Mouse (Mus musculus): Measurements from ENCODE around the gene Nr2c2. TPM values are rescaled to one million over a fixed set of nuclear protein-coding genes. Genes with fewer than 3 reads are reported as not detected.

Gene Nr2c2
- polyA plus RNA-seq, 1 experiment = 14.3 TPM

DNA sequence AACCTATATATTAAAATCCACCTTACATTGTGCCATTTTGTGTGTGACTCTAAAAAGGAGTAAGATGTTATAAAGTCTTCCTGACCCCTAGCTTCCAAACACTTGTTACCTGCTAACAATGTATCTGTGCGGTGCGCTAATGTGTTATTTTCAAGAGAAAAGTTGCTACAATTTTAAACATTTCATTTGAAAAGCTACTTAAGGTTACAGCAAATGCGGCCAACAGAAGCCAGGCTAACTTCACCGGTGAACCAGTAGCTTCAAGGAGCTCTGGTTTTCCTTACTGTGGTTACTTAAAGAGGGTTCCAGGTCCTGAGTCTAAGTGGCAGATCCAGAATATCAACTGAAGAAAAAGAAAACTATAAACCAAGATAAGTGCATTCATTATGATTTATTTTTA lies 1.2 kb upstream of the Nr2c2 start:
- Histone ChIP-seq H3K27me3 (ENCODE audit: control insufficient read depth, insufficient read depth, low read length) (no peaks in the 10 kb centered on the region), H3K36me3 (ENCODE audit: control insufficient read depth, insufficient read depth, low read length) (no peaks in the 10 kb centered on the region), H3K4me3 (ENCODE audit: extremely low read depth, insufficient read depth, insufficient read length) (no peak overlapping the region), H3K4me1 (ENCODE audit: control insufficient read depth, insufficient read depth, insufficient read length) (peaks cover 7% of the 10 kb centered on the region), H3K27ac (ENCODE audit: insufficient read depth, low read length) (no peak overlapping the region)
- no peak for TF ChIP-seq CTCF (IDR thresholded peaks at IDR 0.05; ENCODE audit: extremely low read depth, insufficient read depth, insufficient read length, insufficient replicate concordance)
- 95% methylated on average over 4 of the region's 4 CpGs for WGBS
- DNase-seq (ENCODE audit: low read depth in 1 of 2, low spot score in 2 of 2) = no peak

DNA sequence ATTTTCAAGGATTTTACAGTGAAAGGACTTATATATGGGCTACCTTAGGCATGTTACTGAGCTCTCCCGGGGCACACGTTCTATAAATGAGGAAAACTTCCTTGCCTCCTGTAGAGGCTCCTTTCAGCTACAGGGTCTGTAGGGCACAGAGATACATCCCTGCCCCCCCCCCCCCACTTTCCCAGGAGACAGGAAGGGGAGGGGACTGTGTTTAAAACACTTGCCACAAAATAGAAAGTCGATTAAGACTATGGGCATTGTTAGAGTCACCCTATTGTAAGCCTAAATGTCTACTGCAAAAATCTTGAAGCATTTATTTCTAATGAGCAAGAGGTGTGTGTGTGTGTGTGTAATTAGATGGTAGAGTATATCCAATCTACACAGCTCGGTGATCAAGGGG lies 693 bp upstream of the Nr2c2 start:
- no peaks in the 10 kb centered on the region for H3K36me3 ChIP-seq (ENCODE audit: control insufficient read depth, insufficient read depth, low read length)
- peaks cover 7% of the 10 kb centered on the region for H3K4me1 ChIP-seq (ENCODE audit: control insufficient read depth, insufficient read depth, insufficient read length)
- peak overlapping the region; percentile 83 for H3K4me3 ChIP-seq (ENCODE audit: extremely low read depth, insufficient read depth, insufficient read length)
- WGBS = 6% methylated on average over 4 of the region's 4 CpGs
- peak overlapping the region; percentile 98 for H3K27ac ChIP-seq (ENCODE audit: insufficient read depth, low read length)
- TF ChIP-seq POLR2A (IDR thresholded peaks at IDR 0.05; ENCODE audit: low read depth, low read length) (no peak), CTCF (IDR thresholded peaks at IDR 0.05; ENCODE audit: extremely low read depth, insufficient read depth, insufficient read length, insufficient replicate concordance) (no peak)
- DNase-seq (ENCODE audit: low read depth in 1 of 2, low spot score in 2 of 2) = no peak
- no peaks in the 10 kb centered on the region for H3K27me3 ChIP-seq (ENCODE audit: control insufficient read depth, insufficient read depth, low read length)

DNA sequence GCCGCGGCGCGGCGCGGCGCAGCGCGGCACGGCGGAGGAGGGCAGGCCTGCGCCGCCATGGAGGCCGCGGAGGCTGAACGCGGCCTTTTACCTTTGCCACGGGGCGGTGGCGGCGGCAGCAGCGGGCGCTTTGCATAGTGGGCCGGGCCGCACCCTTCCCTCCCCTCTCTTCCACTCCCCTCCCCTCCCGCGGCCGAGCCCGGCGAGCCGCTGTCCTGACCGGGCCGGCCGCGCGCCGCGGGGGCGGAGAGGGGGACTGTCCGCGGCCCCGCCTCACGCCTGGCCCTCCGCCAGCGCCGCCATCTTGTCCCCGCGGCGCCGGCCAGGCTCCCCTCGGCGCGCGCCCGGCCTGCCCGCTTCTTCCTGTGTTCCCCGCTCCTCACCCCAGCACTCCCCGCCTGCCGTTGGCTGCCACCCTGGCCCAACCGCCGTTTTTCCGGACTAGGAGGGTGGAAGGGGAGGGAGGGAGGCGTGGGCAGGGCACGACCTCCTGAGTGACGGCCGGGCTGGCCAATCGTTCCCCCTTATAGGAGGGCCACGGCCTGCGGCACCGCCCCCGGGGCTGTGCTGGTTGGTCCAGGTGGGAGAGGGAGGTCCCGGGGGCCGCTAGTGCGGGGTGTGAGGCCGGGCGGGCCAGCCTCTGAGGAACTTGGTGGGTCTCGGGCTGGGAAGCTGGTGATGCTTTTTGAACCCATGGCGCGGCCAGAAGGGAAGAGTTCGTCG lies 738 bp downstream of the Nr2c2 start:
- peak; percentile 97 to 100 for DNase-seq (ENCODE audit: low read depth in 1 of 2, low spot score in 2 of 2)
- no peaks in the 10 kb centered on the region for H3K27me3 ChIP-seq (ENCODE audit: control insufficient read depth, insufficient read depth, low read length)
- TF ChIP-seq CTCF (IDR thresholded peaks at IDR 0.05; ENCODE audit: extremely low read depth, insufficient read depth, insufficient read length, insufficient replicate concordance) (no peak), POLR2A (IDR thresholded peaks at IDR 0.05; ENCODE audit: low read depth, low read length) (peak; percentile 15; the same call in 1 of the 2 replicates)
- H3K4me1 ChIP-seq (ENCODE audit: control insufficient read depth, insufficient read depth, insufficient read length) = peaks cover 7% of the 10 kb centered on the region
- H3K36me3 ChIP-seq (ENCODE audit: control insufficient read depth, insufficient read depth, low read length) = no peaks in the 10 kb centered on the region
- peak overlapping the region; percentile 83 for H3K4me3 ChIP-seq (ENCODE audit: extremely low read depth, insufficient read depth, insufficient read length)
- WGBS = under 1% methylated on average over 66 of the region's 81 CpGs
- H3K27ac ChIP-seq (ENCODE audit: insufficient read depth, low read length) = peak overlapping the region; percentile 98

DNA sequence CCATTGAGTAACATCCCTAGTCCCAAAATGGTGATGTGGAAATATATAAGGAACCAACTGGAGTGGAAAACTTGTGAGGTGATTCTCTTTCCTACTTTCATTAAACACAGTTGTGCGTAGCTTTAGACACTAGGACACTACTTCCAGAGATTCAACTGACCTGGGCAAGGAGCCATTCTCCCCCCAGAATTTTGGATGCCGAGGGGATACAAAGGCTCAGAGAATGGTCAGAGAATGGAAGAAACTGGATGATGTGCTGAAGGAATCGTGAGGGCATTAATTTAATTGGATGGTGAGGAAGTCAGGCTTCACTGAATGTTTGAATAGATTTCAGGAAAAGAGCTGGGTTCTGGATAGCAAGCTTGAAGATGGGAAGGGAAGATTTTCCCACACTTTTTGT lies 1.5 kb downstream of the Nr2c2 start:
- no peaks in the 10 kb centered on the region for H3K36me3 ChIP-seq (ENCODE audit: control insufficient read depth, insufficient read depth, low read length)
- H3K4me1 ChIP-seq (ENCODE audit: control insufficient read depth, insufficient read depth, insufficient read length) = peaks cover 8% of the 10 kb centered on the region
- H3K4me3 ChIP-seq (ENCODE audit: extremely low read depth, insufficient read depth, insufficient read length) = peak overlapping the region; percentile 83
- no peak for TF ChIP-seq POLR2A (IDR thresholded peaks at IDR 0.05; ENCODE audit: low read depth, low read length)
- no peak for TF ChIP-seq CTCF (IDR thresholded peaks at IDR 0.05; ENCODE audit: extremely low read depth, insufficient read depth, insufficient read length, insufficient replicate concordance)
- no peaks in the 10 kb centered on the region for H3K27me3 ChIP-seq (ENCODE audit: control insufficient read depth, insufficient read depth, low read length)
- no peak for DNase-seq (ENCODE audit: low read depth in 1 of 2, low spot score in 2 of 2)
- 17% methylated on average over 3 of the region's 3 CpGs for WGBS
- H3K27ac ChIP-seq (ENCODE audit: insufficient read depth, low read length) = peak overlapping the region; percentile 71; the same call in 1 of the 2 replicates

DNA sequence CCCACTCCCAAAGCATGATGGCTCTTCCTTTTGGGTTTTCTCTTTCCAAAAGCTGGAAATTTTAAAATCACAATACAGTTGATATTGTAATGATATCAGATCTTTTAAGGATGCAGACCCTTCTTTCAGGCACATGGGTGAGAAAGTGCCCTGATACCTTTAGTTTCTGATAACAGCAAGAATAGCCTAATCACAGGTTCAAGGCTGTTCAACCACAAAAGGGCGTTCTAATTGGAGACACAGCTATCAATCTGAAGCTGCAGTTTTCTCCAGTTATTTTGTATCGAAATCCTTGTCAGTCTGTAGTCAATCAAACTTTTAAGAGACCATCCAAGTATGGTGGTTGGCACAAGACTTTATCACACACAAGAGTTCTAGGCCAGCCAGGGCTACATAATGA lies 2.7 kb downstream of the Nr2c2 start:
- no peaks in the 10 kb centered on the region for H3K36me3 ChIP-seq (ENCODE audit: control insufficient read depth, insufficient read depth, low read length)
- no peak for TF ChIP-seq CTCF (IDR thresholded peaks at IDR 0.05; ENCODE audit: extremely low read depth, insufficient read depth, insufficient read length, insufficient replicate concordance)
- TF ChIP-seq POLR2A (IDR thresholded peaks at IDR 0.05; ENCODE audit: low read depth, low read length) = no peak
- no peak for DNase-seq (ENCODE audit: low read depth in 1 of 2, low spot score in 2 of 2)
- H3K27me3 ChIP-seq (ENCODE audit: control insufficient read depth, insufficient read depth, low read length) = no peaks in the 10 kb centered on the region
- 79% methylated on average over 2 of the region's 2 CpGs for WGBS
- H3K4me1 ChIP-seq (ENCODE audit: control insufficient read depth, insufficient read depth, insufficient read length) = peaks cover 10% of the 10 kb centered on the region
- H3K27ac ChIP-seq (ENCODE audit: insufficient read depth, low read length) = no peak overlapping the region
- H3K4me3 ChIP-seq (ENCODE audit: extremely low read depth, insufficient read depth, insufficient read length) = no peak overlapping the region

DNA sequence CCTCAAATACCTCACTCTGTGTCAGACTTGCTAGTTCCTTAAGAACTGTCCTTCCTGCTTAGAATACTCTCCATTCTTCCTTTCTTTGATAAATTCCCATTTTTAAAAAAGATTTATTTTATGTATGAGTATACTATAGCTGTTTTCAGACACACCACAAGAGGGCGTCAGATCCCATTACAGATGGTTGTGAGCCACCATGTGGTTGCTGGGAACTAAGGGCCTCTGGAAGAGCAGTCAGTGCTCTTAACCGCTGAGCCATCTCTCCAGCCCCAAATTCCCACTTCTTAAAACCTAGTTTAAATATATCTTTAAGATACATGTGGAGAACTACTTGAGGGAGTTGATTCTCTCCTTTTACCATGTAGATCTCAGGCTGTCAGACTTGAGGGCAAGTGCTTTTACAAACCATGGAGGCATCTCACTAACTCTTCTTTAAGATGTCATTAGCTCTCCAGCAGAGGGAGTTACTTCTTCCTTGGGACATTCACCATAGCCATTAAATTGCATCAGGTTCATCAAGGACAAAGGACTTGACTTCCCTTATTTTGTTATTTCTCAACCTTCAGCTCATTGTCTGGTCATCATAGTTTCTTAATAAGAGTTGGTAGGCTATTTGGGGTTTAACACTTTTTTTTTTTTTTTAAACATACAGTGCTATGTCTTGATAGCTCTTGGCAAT lies 9.6 kb downstream of the Nr2c2 start:
- H3K36me3 ChIP-seq (ENCODE audit: control insufficient read depth, insufficient read depth, low read length) = no peaks in the 10 kb centered on the region
- no peak overlapping the region for H3K4me3 ChIP-seq (ENCODE audit: extremely low read depth, insufficient read depth, insufficient read length)
- H3K27me3 ChIP-seq (ENCODE audit: control insufficient read depth, insufficient read depth, low read length) = no peaks in the 10 kb centered on the region
- H3K27ac ChIP-seq (ENCODE audit: insufficient read depth, low read length) = no peak overlapping the region
- no peak for DNase-seq (ENCODE audit: low read depth in 1 of 2, low spot score in 2 of 2)
- 88% methylated on average over 2 of the region's 2 CpGs for WGBS
- peaks cover 6% of the 10 kb centered on the region for H3K4me1 ChIP-seq (ENCODE audit: control insufficient read depth, insufficient read depth, insufficient read length)
- TF ChIP-seq POLR2A (IDR thresholded peaks at IDR 0.05; ENCODE audit: low read depth, low read length) (no peak), CTCF (IDR thresholded peaks at IDR 0.05; ENCODE audit: extremely low read depth, insufficient read depth, insufficient read length, insufficient replicate concordance) (no peak)

DNA sequence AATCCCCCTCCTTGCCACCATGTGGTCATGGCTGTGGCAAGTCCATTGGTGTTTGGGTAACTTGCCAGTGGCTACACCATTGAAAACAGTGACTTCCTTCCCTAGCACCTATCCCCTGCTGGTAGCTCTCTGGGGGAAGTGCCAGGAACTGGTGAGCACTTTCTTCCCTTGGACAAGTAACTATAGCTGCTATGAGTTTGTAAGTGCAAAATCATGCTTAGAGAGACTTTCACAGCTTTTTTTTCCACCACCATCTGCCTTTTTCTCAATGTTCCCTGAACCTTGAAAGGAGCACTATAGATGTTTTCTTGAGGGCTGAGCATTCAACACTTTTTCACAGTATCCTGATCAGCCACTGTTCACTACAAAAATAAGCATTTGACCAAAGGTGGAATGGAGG lies 33.4 kb downstream of the Nr2c2 start:
- Histone ChIP-seq H3K4me3 (ENCODE audit: extremely low read depth, insufficient read depth, insufficient read length) (no peak overlapping the region), H3K36me3 (ENCODE audit: control insufficient read depth, insufficient read depth, low read length) (no peaks in the 10 kb centered on the region), H3K27me3 (ENCODE audit: control insufficient read depth, insufficient read depth, low read length) (no peaks in the 10 kb centered on the region), H3K27ac (ENCODE audit: insufficient read depth, low read length) (no peak overlapping the region), H3K4me1 (ENCODE audit: control insufficient read depth, insufficient read depth, insufficient read length) (peaks cover 7% of the 10 kb centered on the region; the same call in 1 of the 2 replicates)
- DNase-seq (ENCODE audit: low read depth in 1 of 2, low spot score in 2 of 2) = no peak
- TF ChIP-seq CTCF (IDR thresholded peaks at IDR 0.05; ENCODE audit: extremely low read depth, insufficient read depth, insufficient read length, insufficient replicate concordance) = no peak
- no peak for TF ChIP-seq POLR2A (IDR thresholded peaks at IDR 0.05; ENCODE audit: low read depth, low read length)
